Mouse (Mus musculus): Measurements from ENCODE around the gene Olfr10.
"Not testable (repeated sequence)": the region's sequence is repeated elsewhere in the genome, so short reads cannot be mapped to it uniquely, and the experiment has no call there.

Gene Olfr10

GRCm38 (mm10) chr11:49304441-49304840, at the start of gene Olfr10:
Olfr10 (plus strand) TSS chr11:49304741.
- no peak for DNase-seq

GRCm38 (mm10) chr11:49259296-49259695, 45.2 kb upstream of the Olfr10 start:
- DNase-seq = no peak

DNA sequence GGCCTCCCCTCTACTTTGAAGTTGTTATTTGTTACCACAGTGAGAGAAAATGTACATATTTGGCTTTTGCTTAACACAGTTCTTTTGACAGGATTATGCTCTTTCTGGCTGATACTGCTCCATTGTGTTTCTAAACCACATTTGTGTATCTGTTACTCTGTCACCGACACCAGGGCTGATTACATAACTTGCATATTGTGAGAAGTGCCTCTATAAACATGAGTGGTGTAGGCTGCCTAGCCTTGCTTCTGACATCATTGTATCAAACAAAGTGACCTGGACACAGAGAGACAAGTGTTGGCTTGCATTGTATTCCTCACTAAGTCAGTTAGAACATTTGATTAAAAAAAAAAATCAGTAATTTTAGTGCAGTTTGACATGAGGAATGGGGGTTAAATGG, 44.7 kb upstream of the Olfr10 start:
- DNase-seq = no peak

DNA sequence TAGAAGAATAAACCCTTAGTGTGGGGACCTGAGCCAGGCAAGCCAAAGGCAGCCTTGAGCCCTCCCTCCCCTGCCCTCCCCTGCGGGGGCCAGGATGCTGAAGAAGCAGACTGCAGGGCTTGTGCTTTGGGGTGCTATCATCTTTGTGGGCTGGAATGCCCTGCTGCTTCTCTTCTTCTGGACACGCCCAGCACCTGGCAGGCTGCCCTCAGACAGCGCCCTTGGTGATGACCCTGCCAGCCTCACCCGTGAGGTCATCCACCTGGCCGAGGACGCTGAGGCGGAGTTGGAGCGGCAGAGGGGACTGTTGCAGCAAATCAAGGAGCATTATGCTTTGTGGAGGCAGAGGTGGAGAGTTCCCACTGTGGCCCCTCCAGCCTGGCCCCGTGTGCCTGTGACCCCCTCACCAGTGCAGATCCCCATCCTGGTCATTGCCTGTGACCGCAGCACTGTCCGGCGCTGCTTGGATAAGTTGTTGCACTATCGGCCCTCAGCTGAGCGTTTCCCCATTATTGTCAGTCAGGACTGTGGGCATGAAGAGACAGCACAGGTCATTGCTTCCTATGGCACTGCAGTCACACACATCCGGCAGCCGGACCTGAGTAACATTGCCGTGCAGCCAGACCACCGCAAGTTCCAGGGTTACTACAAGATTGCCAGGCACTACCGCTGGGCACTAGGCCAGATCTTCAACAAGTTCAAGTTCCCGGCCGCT, 43.8 kb upstream of the Olfr10 start:
- DNase-seq = no peak

DNA sequence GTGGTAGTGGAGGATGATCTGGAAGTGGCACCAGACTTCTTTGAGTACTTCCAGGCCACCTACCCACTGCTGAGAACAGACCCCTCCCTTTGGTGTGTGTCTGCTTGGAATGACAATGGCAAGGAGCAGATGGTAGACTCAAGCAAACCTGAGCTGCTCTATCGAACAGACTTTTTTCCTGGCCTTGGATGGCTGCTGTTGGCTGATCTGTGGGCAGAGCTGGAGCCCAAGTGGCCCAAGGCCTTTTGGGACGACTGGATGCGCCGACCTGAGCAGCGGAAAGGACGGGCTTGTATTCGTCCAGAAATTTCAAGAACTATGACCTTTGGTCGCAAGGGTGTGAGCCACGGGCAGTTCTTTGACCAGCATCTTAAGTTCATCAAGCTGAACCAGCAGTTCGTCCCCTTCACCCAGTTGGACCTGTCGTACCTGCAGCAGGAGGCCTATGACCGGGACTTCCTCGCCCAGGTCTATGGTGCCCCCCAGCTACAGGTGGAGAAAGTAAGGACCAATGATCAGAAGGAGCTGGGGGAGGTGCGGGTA, 43.2 kb upstream of the Olfr10 start:
- no peak for DNase-seq

GRCm38 (mm10) chr11:49262286-49262685, 42.3 kb upstream of the Olfr10 start:
- no peak for DNase-seq

- no peak for DNase-seq
Measured at GRCm38 (mm10) chr11:49263149-49263548, 41.4 kb upstream of the Olfr10 start.

DNA sequence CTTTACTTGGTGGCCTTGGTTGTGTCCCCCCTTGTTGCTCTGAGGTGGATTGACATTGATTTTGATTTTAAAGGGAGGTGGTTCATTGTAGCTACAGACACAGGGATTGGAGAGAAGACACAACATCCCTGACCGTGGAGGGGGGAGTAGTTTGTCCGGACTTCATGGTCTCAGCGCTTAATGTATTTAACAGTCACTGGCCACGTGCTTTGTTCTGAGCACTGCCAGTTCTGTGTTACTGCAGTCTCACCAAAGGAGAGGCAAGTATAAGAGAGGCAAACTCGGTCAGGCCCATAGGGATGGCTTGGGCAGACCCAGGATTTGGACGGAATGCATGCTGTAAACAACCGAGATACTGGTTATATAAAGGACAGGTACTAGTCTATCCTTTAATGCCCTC, 40.5 kb upstream of the Olfr10 start:
- DNase-seq = no peak

DNA sequence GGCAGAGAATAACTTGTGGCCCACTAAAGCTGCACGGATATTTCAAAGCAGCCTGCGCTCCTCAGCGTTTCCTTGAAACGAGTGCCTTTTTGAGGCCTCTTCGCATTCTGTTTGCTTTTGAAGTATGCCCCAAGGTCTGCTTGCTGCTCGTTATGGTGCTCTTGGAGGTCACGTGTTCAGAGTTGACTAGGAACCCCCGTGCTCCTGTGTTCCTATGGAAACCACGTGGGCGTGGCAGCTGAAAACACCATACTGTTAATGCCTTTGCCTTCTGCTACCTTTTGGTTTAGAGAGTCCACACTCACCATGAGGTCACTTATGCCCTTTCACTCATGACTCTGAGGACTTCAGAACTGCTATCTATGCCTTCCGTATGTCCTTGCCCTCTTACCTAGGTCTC, 39.9 kb upstream of the Olfr10 start:
- DNase-seq = no peak

GRCm38 (mm10) chr11:49265101-49265500, 39.4 kb upstream of the Olfr10 start:
- no peak for DNase-seq

DNA sequence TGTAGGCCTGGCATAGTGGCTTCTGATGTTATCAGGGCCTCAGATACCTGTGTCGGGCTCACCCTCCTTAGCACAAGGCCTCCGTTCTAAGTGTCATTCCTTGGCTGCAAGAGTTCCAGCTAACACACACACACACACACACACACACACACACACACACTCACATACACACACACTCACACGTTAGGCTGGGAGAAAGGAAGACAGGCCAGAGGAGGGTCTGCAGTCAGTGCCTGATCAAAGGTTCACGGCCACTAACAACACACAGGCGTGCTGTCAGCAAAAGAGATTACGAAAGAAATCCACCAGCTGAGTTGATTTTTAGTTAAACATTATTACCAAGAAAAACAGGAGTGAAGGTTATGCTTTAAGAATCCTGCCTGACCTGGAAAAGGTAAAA, 37.9 kb upstream of the Olfr10 start:
- no peak for DNase-seq

- no peak for DNase-seq
Measured at GRCm38 (mm10) chr11:49267316-49267715, 37.2 kb upstream of the Olfr10 start.

GRCm38 (mm10) chr11:49267970-49268579, 36.5 kb upstream of the Olfr10 start:
- DNase-seq = no peak

DNA sequence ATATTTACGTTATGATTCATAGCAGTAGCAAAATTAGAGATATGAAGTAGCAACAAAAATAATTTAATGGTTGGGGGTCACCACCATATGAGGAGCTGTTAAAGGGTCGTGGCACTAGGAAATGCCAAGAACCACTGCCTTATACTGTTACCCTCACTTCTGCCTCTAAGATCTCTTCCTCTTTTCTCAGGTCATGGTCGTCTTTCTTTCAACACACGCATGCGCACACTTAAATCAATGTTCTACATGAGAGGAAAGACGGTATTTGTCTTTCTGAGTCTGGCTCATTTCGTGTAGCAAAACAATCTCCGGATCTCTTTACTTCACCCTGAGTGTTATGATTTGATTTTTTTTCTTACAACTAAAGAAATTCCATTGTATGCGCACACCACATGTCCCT, 34.8 kb upstream of the Olfr10 start:
- DNase-seq = no peak

DNA sequence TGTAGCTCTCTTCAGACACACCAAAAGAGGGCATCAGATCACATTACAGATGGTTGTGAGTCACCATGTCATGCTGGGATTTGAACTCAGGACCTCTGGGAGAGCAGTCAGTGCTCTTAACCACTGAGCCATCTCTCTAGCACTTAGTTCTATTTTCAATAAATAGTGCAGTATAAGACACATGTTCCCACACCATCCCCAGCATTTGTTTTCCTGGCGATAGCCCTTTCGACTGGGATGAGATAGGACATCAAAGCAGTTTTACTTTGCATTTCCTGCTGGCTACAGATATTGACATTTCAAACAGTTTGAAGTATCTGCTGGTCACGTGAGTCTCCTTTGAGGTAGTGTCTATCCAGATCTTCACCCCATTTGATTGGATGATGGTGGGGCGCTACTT, 34.2 kb upstream of the Olfr10 start:
- no peak for DNase-seq

DNA sequence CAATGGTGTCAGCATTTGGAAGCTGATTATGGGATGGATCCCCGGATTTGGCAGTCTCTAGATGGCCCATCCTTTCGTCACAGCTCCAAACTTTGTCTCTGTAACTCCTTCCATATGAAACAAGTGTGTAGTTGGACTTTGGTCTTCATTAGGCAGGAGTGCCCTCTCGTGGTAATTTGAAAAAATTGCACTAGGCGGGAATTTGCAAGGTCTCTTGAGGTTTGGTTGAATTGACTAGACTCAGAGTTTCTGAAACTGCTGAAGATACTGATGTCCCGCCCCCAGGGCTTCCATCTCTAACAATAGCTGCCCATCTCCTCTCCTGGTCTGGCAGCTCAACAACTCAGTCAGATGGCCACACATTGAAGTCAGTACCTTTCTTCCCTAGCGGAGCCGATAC, 33.2 kb upstream of the Olfr10 start:
- peak; percentile 59 for DNase-seq

- DNase-seq = no peak
Measured at GRCm38 (mm10) chr11:49273834-49274519, 30.6 kb upstream of the Olfr10 start.

GRCm38 (mm10) chr11:49278222-49278621, 26.3 kb upstream of the Olfr10 start, which contains the start of gene Olfr1393:
Olfr1393 (plus strand) TSS chr11:49278304.
- no peak for DNase-seq

GRCm38 (mm10) chr11:49284982-49285381, 19.6 kb upstream of the Olfr10 start, which contains the start of gene Olfr1392:
Olfr1392 (plus strand) TSS chr11:49285282.
- not testable (repeated sequence) for DNase-seq

DNA sequence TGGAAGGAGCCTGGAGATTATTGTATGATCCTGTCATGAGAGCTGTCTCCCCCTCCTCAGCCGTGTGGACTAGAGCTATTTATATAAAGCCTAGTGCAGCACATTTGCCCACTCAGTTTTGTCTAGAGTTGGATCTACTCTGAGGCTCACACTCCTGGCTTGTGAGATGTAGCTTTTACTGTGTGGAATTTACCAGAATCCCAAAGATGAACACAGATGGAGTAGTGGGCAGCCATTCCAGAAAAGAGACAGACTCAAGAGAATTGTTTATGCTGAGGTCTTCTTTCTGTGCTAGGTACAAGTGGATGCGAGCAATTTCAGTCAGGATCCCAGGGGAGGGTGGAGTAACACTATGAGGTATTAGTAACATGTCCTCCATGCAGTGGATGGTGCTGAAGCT, 17.3 kb upstream of the Olfr10 start:
- no peak for DNase-seq

GRCm38 (mm10) chr11:49292777-49293176, 11.8 kb upstream of the Olfr10 start:
- DNase-seq = no peak

DNA sequence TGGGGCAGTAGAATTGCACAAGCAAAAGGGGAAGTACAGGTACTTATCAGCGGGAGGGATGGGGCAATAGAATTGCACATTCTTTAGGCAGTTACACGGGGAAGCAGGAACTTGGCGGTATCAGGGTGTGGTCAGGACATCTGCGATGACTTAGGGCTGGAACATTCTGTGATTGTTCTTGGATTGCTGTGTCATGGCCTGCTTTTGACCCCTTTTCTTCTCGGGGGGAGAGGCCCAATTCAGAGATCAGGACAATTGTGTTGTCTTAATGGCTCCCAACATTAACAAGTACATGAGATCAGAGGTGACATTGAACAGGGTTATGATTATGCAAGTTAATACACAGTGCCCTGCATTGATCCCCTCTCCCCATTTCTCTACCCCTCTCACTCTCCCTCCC, 4.0 kb downstream of the Olfr10 start:
- DNase-seq = not testable (repeated sequence)

DNA sequence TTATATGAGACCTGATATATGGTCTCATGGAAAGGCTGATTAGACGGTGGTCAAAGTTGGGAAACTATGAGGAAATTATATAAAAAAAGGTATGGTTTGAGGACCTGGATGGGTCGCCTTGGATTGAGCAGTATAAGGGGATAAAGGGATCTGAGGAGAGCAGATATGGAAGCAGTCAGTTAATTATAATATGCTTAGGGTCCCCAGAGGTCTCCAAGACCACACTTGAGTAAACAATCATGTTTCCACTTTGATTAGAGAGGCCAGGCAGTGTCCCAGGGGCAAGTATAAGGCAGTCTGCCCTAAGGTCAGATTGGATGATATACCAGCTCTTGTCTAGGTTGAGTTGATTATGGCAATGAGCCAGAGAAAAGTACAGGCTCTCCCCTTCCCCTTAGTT, 17.9 kb downstream of the Olfr10 start, which contains the start of gene Olfr1391:
Gene Olfr1391 (plus strand): TSS at position 301 of the 400 bp plus-strand sequence.
- DNase-seq = no peak

- DNase-seq = no peak
Measured at GRCm38 (mm10) chr11:49326726-49327125, 22.2 kb downstream of the Olfr10 start.

Measured in thymus, postnatal 25 days (tissue).